Mouse (Mus musculus) G1E (cell line): ENCODE data around the gene Vcl.

Source experiments
- CTCF ChIP-seq: IDR thresholded peaks from 2 replicates; pipeline ENCODE4 v1.5.1; 2012; ENCODE audit warnings: low read depth, low read length, inconsistent platforms, mixed read lengths
- GATA1 ChIP-seq: IDR thresholded peaks from 2 replicates; pipeline ENCODE4 v1.6.1; 2012; ENCODE audit warnings: borderline replicate concordance, low read length, inconsistent platforms, mixed read lengths
- GATA2 ChIP-seq: IDR thresholded peaks from 2 replicates; pipeline ENCODE4 v1.6.1; 2012; ENCODE audit warnings: low read depth, low read length, inconsistent platforms, borderline replicate concordance
- TAL1 ChIP-seq: conservative IDR thresholded peaks from 2 replicates; pipeline ENCODE4 v1.6.1; 2012; ENCODE audit warnings: low read depth, low read length, inconsistent platforms, mixed read lengths

DNA sequence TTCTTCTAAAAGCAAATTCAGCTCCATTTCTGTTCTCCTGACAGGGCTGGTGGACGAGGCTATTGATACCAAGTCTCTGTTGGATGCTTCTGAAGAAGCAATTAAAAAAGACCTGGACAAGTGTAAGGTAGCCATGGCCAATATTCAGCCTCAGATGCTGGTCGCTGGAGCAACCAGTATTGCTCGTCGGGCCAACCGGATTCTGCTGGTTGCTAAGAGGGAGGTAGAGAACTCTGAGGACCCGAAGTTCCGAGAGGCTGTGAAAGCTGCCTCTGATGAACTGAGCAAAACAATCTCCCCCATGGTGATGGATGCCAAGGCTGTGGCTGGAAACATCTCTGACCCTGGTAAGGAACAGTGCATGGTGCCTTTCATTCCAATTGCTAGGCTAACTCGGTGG lies 91.2 kb downstream of the Vcl start:
- TF ChIP-seq CTCF: no peak
- no peak for TF ChIP-seq GATA1
- no peak for TF ChIP-seq TAL1
- TF ChIP-seq GATA2: no peak
